Mouse (Mus musculus) heart, embryonic 10.5 days (tissue): ENCODE results near the gene Ntng2. TPM values are rescaled to one million over a fixed set of nuclear protein-coding genes. Genes with fewer than 3 reads are reported as not detected.

ENCODE experiments used
- DNase-seq: peaks from one replicate; pipeline ENCODE4 v3.0.0-alpha.2; 2017; ENCODE audit warnings: low spot score
- H3K27ac ChIP-seq: fragments of 300-500 bp; sonication (generic); 2 replicates; pipeline ENCODE4 v1.5.1; 2016; ENCODE audit warnings: mild to moderate bottlenecking
- H3K27me3 ChIP-seq: fragments of 300-500 bp; sonication (generic); 2 replicates; pipeline ENCODE4 v1.6.1; 2016; ENCODE audit warnings: mild to moderate bottlenecking; ENCODE audit not compliant: poor library complexity, insufficient read depth, severe bottlenecking
- H3K36me3 ChIP-seq: fragments of 300-500 bp; sonication (generic); 2 replicates; pipeline ENCODE4 v1.6.1; 2016; ENCODE audit warnings: mild to moderate bottlenecking, moderate library complexity
- H3K4me1 ChIP-seq: fragments of 300-500 bp; sonication (generic); 2 replicates; pipeline ENCODE4 v1.6.1; 2016; ENCODE audit warnings: mild to moderate bottlenecking
- H3K4me3 ChIP-seq: fragments of 300-500 bp; sonication (generic); 2 replicates; pipeline ENCODE4 v1.5.1; 2016; ENCODE audit warnings: mild to moderate bottlenecking, moderate library complexity
- H3K9me3 ChIP-seq: fragments of 300-500 bp; sonication (generic); 2 replicates; pipeline ENCODE4 v1.6.1; 2016; ENCODE audit warnings: mild to moderate bottlenecking, moderate library complexity
- WGBS: fragments of 180-500 bp; shearing (Covaris S2); methylation state at CpG from one replicate; pipeline ENCODE4 v1.1.7; 2016; 5-methylcytosine and 5-hydroxymethylcytosine counted together
- polyA plus RNA-seq: library from polyadenylated mRNA; unstranded; fragments of >200 nt; fragmentation: Nextera tagmentation; extraction: Ambion mirVana; gene quantifications from 2 replicates; pipeline ENCODE4 v1.2.1, GENCODE M21; 2016

The Ntng2 gene
- polyA plus RNA-seq, 1 experiment from 2014 or later, result 0.87 TPM

- WGBS, result 76% methylated on average over 4 of the region's 4 CpGs
Measured at GRCm38 (mm10) chr2:29226671-29227070, 26.1 kb downstream of the Ntng2 start.

GRCm38 (mm10) chr2:29223591-29224262, 29.1 kb downstream of the Ntng2 start:
- 44% methylated on average over 7 of the region's 7 CpGs for WGBS
- H3K27ac ChIP-seq, result 0 out of 2 replicates have a peak overlapping the region, but pooled peaks have one; percentile 18

More at GRCm38 (mm10) chr2:29226671-29227070, 26.1 kb downstream of the Ntng2 start:
- H3K36me3 ChIP-seq, result no peaks in the 10 kb centered on the region
- H3K27ac ChIP-seq, result no peak overlapping the region
- no peaks in the 10 kb centered on the region for H3K9me3 ChIP-seq
- no peak overlapping the region for H3K4me3 ChIP-seq
- H3K27me3 ChIP-seq, result peaks cover 31% of the 10 kb centered on the region
- no peak for DNase-seq
- peaks cover 8% of the 10 kb centered on the region for H3K4me1 ChIP-seq

GRCm38 (mm10) chr2:29222302-29222701, 30.5 kb downstream of the Ntng2 start:
- 5% methylated on average over 4 of the region's 4 CpGs for WGBS
- H3K36me3 ChIP-seq, result no peaks in the 10 kb centered on the region
- peaks cover 8% of the 10 kb centered on the region for H3K4me1 ChIP-seq
- peaks cover 17% of the 10 kb centered on the region for H3K27me3 ChIP-seq
- no peaks in the 10 kb centered on the region for H3K9me3 ChIP-seq
- DNase-seq, result no peak
- no peak overlapping the region for H3K4me3 ChIP-seq
- 0 out of 2 replicates have a peak overlapping the region, but pooled peaks have one; percentile 3 for H3K27ac ChIP-seq

More at GRCm38 (mm10) chr2:29223591-29224262, 29.1 kb downstream of the Ntng2 start:
- no peak for DNase-seq
- Histone ChIP-seq H3K36me3 (no peaks in the 10 kb centered on the region), H3K4me3 (no peak overlapping the region), H3K9me3 (no peaks in the 10 kb centered on the region), H3K4me1 (peaks cover 8% of the 10 kb centered on the region), H3K27me3 (peaks cover 18% of the 10 kb centered on the region)

GRCm38 (mm10) chr2:29218831-29219230, 34.0 kb downstream of the Ntng2 start:
- DNase-seq, result no peak
- Histone ChIP-seq H3K9me3 (no peaks in the 10 kb centered on the region), H3K4me1 (peaks cover 13% of the 10 kb centered on the region), H3K36me3 (no peaks in the 10 kb centered on the region), H3K4me3 (no peak overlapping the region), H3K27ac (no peak overlapping the region), H3K27me3 (peaks cover 13% of the 10 kb centered on the region)
- 80% methylated on average over 5 of the region's 5 CpGs for WGBS

- 66% methylated on average over 10 of the region's 10 CpGs for WGBS
- H3K36me3 ChIP-seq, result no peaks in the 10 kb centered on the region
- peaks cover 13% of the 10 kb centered on the region for H3K4me1 ChIP-seq
- H3K27ac ChIP-seq, result 0 out of 2 replicates have a peak overlapping the region, but pooled peaks have one; percentile 25
- DNase-seq, result no peak
- H3K4me3 ChIP-seq, result no peak overlapping the region
- H3K9me3 ChIP-seq, result no peaks in the 10 kb centered on the region
- H3K27me3 ChIP-seq, result peaks cover 7% of the 10 kb centered on the region
Measured at GRCm38 (mm10) chr2:29217897-29218296, 34.9 kb downstream of the Ntng2 start.

DNA sequence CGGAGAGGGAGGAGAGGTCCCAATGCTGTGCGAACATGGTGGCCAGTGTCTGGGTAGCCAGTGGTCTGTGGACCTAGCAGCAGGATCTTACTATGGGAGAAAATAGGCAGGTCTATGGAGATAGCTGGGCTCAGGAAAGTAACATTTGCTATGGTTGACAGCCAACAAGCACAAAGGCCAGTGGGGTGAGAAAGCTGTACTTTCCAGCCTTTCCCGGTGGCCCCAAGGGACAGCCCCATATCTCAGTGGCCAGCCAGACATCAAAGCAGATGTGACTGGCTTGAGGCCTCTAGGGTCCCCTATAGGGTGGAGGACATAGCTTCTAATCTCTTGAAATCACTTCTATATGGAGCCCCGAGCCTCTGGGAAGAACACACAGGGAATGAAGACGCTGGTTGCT, 35.8 kb downstream of the Ntng2 start:
- DNase-seq, result no peak
- peaks cover 6% of the 10 kb centered on the region for H3K4me1 ChIP-seq
- WGBS, result 77% methylated on average over 5 of the region's 5 CpGs
- no peak overlapping the region for H3K4me3 ChIP-seq
- H3K27ac ChIP-seq, result no peak overlapping the region
- H3K9me3 ChIP-seq, result no peaks in the 10 kb centered on the region
- H3K27me3 ChIP-seq, result peaks cover 7% of the 10 kb centered on the region
- no peaks in the 10 kb centered on the region for H3K36me3 ChIP-seq

DNA sequence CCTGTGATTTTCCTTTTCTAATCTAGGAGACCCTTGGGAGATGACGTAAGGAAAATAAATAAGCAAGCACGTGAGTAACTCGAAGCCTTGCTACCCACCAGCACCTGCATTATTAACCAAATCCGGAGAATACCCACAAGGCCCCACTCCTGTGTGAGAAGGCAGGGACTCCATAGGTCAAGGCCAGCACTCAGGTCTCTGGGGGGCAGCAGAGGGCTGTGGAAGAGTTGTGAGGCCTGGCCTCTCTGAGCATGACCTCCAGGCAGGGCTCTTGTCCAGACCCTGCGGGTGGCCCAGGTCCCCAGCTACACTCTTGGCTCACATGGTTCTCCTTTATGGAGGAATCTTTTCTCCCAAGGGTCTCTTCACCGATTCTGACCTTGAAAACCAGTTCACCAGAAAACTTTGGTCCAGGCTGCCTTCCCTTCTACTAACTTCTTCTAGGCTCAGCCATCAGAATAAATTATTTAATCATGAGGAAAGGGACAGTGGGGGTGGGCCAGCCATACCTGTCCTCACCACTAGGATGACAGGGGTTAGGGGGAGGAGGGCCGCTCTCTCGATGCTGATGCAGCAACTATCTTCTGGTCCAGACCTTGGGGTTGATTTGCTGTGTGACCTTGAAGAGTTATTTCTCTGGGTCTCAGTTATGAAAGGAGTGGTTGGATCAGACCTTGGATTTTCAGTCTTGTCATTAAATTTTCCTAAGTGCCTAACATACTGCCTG, 36.4 kb downstream of the Ntng2 start:
- DNase-seq, result no peak
- no peaks in the 10 kb centered on the region for H3K9me3 ChIP-seq
- H3K27ac ChIP-seq, result no peak overlapping the region
- H3K36me3 ChIP-seq, result no peaks in the 10 kb centered on the region
- H3K27me3 ChIP-seq, result peaks cover 7% of the 10 kb centered on the region
- H3K4me1 ChIP-seq, result peaks cover 5% of the 10 kb centered on the region; the same call in 1 of the 2 replicates
- 52% methylated on average over 8 of the region's 8 CpGs for WGBS
- no peak overlapping the region for H3K4me3 ChIP-seq

GRCm38 (mm10) chr2:29206156-29206555, 46.6 kb downstream of the Ntng2 start:
- peaks cover 52% of the 10 kb centered on the region for H3K27me3 ChIP-seq
- no peaks in the 10 kb centered on the region for H3K9me3 ChIP-seq
- no peaks in the 10 kb centered on the region for H3K36me3 ChIP-seq
- H3K4me3 ChIP-seq, result no peak overlapping the region
- WGBS, result 27% methylated on average over 8 of the region's 8 CpGs
- H3K4me1 ChIP-seq, result 0 out of 2 replicates have a peak, but pooled peaks cover 6% of the 10 kb centered on the region
- DNase-seq, result no peak
- no peak overlapping the region; the same call in 1 of the 2 replicates for H3K27ac ChIP-seq

DNA sequence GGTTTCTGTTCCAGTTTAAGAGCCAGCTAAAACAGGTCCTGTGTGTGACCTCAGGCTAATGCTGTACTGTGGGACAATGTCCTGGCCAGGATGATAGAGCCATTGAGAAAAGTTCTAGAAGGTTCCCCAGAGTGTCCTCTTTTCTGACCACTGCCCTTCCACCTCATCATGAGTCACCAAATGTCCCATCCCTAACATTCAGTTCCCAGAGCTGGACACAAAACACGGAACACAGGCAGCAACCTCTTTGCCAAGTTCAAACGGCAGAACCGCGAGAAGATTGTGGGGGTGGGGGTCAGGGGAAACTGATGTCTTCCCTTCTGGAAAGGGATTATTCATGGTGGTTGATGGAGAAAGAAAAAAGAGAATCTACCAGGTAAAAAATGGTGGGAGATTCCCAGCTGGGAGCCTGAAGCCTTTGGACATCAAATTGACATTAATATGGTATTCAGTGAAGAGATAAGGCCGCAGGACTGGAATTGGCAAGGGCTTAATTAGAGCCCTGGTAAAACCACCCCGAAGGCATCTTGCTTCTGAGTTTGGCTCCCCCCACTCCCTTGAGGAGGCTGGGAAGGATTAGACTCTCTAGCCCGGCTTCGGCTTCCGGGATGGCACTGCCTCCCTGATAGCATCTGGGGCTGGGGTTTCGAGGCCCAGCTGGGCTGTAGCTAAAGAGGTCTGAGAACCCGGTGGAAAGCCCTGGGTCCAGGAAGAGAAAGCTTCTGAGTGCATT, 51.4 kb downstream of the Ntng2 start:
- Histone ChIP-seq H3K27me3 (peaks cover 80% of the 10 kb centered on the region), H3K9me3 (no peaks in the 10 kb centered on the region), H3K4me1 (0 out of 2 replicates have a peak, but pooled peaks cover 6% of the 10 kb centered on the region), H3K27ac (no peak overlapping the region), H3K36me3 (no peaks in the 10 kb centered on the region), H3K4me3 (no peak overlapping the region)
- DNase-seq, result no peak
- WGBS, result 64% methylated on average over 11 of the region's 11 CpGs

- H3K36me3 ChIP-seq, result no peaks in the 10 kb centered on the region
- H3K4me1 ChIP-seq, result peaks cover 8% of the 10 kb centered on the region
- 5% methylated on average over 3 of the region's 3 CpGs for WGBS
- H3K27ac ChIP-seq, result no peak overlapping the region
- peak; percentile 74 for DNase-seq
- peaks cover 90% of the 10 kb centered on the region for H3K27me3 ChIP-seq
- no peak overlapping the region for H3K4me3 ChIP-seq
- no peaks in the 10 kb centered on the region for H3K9me3 ChIP-seq
Measured at GRCm38 (mm10) chr2:29199909-29200308, 52.9 kb downstream of the Ntng2 start.

GRCm38 (mm10) chr2:29198446-29198845, 54.4 kb downstream of the Ntng2 start:
- peaks cover 79% of the 10 kb centered on the region for H3K27me3 ChIP-seq
- H3K36me3 ChIP-seq, result no peaks in the 10 kb centered on the region
- peaks cover 16% of the 10 kb centered on the region for H3K4me1 ChIP-seq
- no peak overlapping the region for H3K4me3 ChIP-seq
- 69% methylated on average over 5 of the region's 5 CpGs for WGBS
- no peak overlapping the region for H3K27ac ChIP-seq
- peak; percentile 73 for DNase-seq
- H3K9me3 ChIP-seq, result no peaks in the 10 kb centered on the region

- WGBS, result 72% methylated on average over 12 of the region's 12 CpGs
- H3K27ac ChIP-seq, result no peak overlapping the region
- H3K4me3 ChIP-seq, result no peak overlapping the region
- no peaks in the 10 kb centered on the region for H3K9me3 ChIP-seq
- peak; percentile 74 for DNase-seq
- H3K4me1 ChIP-seq, result peaks cover 25% of the 10 kb centered on the region
- H3K36me3 ChIP-seq, result no peaks in the 10 kb centered on the region
- peaks cover 63% of the 10 kb centered on the region for H3K27me3 ChIP-seq
Measured at GRCm38 (mm10) chr2:29196844-29197243, 56.0 kb downstream of the Ntng2 start.
